Mouse (Mus musculus): ENCODE results near the gene Rnf114.

GRCm38 (mm10) chr2:167512970-167513369 lies 20.5 kb downstream of the Rnf114 start:
- no peak for TF ChIP-seq ZNF384 (IDR thresholded peaks at IDR 0.05; ENCODE audit: low read depth, low read length)
- TF ChIP-seq ZC3H11A (IDR thresholded peaks at IDR 0.05; ENCODE audit: borderline replicate concordance, low read depth, low read length): 0 out of 2 replicates have a peak, but pooled peaks have one; percentile 3
- no peak for TF ChIP-seq MAFK (IDR thresholded peaks at IDR 0.05; ENCODE audit: insufficient read depth, low read depth, low read length)
- no peak for TF ChIP-seq HCFC1 (IDR thresholded peaks at IDR 0.05; ENCODE audit: borderline replicate concordance, insufficient read depth, low read length)

Measured in ES-E14 (cell line).